Mouse (Mus musculus) monocyte, adult 5-6 weeks (primary cell): ENCODE results near the gene Snap47. TPM values are rescaled to one million over a fixed set of nuclear protein-coding genes. Genes with fewer than 3 reads are reported as not detected.
"Not testable (repeated sequence)": the region's sequence is repeated elsewhere in the genome, so short reads cannot be mapped to it uniquely, and the experiment has no call there.

Source experiments
- ATAC-seq: fragments of 153-309, 156-312 bp; replicated peaks from 2 replicates; pipeline ENCODE4 v1.8.0; 2017; ENCODE audit warnings: mild to moderate bottlenecking; ENCODE audit not compliant: low TSS enrichment, insufficient number of reproducible peaks, severe bottlenecking, poor library complexity, low FRiP score
- total RNA-seq: library from RNA; stranded (forward); fragments of 200-1000, 200-491, 200-594 nt; gene quantifications from 3 replicates; pipeline ENCODE4 v1.2.3, GENCODE M21; 2017

Gene Snap47
- total RNA-seq, 1 experiment from 2014 or later: 5.6 TPM

DNA sequence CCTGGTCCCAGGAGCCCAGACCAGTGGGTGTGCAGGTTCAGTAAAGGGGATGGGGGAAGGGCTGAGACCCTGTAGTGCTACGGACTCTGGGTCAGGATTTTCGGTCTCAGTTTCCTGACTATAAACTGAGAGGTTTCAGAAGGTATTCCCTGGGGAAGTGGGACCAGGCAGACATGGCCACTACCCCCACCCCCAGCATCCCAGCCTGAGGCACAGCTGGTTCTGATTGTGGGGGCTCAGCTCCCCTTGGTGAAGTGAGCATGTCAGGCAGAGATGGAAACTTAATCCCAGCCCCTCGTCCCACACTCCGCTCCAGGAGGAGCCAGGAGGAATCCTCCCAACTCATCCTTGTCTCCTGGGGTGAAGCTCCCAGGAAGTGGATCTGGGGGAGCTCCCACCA lies 63.5 kb downstream of the Snap47 start:
- no peak for ATAC-seq

DNA sequence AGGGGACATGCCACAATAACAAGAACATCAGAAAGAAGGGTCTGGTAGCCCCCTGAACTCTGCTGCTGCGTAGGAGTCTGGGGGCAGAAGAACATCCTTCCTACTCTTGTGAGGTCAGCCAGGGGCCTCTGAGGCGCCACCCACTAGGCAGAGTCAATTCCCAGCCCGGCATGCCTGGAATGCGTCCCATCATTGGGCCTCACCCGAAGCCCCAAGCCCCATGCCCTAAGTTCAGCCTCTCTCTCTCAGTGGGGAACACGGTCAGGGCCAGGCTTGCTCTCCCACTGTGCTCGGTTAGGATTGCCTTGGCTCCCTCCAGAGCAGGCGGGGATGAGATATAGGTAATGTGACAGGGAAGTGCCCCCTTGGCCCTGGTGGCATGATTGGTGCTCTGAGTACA lies 65.9 kb downstream of the Snap47 start:
- ATAC-seq: no peak

DNA sequence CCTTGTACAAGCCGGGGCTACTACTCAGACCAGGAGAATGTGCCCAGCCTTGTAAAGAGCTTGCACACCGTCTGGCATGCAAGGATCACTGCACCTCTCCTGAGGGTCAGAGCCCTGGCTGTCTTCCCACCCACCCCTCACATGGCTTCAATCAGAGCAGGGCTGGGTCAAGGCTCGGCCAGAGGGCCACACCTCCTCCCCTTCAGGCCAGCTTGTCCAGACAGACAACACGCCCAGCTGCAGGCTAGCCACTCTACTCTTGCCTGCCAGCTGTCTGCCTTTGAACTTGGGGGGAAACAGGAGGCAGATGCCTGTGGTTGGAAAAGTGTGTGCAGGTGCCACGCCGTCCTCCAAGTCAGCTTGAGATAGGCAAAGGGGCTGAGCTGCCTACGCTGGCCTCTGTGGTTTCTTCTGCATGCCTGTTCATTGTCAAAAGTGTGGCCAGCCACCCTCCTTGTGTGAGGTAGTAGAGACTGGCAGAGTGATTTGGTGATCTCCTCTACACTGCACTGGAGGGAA lies 66.5 kb downstream of the Snap47 start:
- no peak for ATAC-seq

DNA sequence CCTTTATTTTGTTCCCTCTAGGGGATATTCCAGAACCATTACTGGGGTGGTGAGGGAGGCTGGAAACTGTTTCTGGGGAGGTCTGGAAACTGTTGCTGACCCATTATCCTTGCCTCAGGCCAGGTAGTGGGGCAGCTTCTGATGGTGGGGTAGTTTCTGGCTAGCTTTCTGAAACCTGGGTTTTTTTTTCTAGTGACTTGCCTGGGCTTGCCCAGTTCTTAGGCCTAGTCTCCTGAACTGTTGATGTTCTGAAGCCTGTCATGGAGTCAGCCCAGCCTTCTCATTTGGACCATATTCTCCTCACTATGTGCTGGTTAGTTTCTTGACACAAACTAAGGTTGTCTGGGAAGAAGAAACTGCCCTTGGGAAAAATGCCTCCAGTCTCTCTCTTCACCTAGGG lies 71.4 kb downstream of the Snap47 start:
- ATAC-seq: no peak

DNA sequence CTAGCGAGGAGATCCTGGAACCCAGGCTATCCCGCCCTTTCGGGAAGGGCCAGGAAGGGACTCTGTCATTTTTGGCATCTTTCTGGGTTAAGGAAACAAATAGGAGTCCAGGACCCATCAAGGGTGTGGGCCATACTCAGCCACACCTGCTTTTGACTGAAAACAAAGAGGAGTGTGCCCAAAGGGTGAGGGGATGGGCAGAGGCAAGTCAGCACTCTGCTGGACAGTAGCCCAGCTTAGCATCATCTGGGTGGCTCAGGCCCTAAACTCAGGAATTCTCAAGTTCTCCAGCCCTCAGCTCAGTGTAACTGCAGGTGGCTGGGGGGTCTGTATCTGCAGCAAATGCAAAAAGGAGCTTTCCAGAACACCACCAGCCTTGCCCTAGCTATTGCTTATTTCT lies 73.0 kb downstream of the Snap47 start:
- ATAC-seq: no peak

DNA sequence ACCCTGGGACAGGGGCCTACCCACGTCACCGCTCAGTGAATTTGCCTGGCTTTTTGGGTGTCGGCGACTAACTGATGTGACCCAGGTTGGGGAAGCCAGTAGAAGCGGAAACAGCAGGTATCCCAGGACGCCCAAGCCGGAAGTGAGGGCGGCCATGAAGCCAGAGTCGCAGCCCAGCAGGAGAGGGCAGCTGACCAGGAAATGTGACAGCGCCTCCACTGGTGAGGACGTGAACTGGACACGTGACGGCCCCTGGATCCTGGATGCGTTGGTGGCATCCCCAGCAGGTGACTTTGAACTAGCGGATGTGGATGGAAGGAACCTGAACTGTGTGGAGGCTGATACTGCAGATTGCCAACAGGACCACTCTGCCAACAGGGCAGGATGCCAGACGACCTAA lies 75.5 kb downstream of the Snap47 start, which contains the start of gene Prss38:
Gene Prss38 (minus strand): TSS at position 183 of the 400 bp plus-strand sequence.
- ATAC-seq: no peak

DNA sequence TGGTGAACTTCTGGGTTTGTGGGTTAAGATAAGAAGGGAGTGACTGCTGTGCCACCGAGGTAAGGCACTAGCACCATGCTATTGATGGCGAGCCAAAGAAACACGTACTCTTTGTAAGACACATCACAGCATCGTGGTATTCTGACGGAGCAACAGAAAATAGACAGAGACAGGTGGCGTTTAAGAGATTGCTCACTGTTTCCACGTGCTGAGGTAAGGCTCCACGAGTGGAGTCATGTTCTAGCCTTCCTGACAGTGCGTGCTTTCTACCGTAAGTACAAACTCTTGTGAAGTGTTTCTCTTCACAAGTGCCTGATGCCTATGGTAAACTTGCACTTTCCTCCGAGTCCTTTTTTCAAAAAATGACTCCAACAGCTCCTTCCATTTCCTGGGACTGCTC lies 81.1 kb downstream of the Snap47 start:
- ATAC-seq: no peak

DNA sequence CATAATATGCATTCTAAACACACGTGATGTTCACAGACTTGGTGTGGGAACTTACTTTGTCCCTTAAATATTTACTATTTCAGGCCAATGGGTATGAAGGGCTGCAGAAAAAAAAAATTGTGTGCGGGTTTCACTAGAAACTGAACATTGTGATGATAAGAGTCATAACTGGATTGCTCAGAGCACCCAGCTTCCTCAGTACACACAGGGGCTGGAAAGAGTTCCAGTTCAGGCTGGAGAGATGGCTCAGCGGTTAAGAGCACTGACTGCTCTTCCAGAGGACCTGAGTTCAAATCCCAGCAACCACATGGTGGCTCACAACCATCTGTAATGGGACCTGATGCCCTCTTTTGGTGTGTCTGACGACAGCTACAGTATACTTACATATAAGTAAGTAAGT lies 83.0 kb downstream of the Snap47 start:
- not testable (repeated sequence) for ATAC-seq

DNA sequence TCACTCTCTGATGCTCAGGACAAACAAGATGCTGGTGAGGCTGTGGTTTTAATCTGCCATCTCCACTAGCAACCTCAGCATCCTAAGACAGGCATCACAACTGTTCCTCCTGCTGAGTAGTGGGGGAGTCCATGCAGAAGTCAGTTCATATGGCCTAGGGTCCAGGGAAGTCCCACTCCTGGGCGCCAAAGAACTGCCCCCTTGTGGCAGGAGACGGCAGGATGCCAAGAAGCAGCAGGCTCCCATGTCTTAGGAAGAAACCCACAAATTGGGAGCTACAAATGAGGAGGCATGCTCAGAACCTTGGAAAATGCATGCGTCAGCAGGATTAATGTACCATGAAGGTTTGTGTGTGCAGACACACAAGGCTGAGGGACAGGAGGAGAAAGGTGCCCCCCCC lies 84.4 kb downstream of the Snap47 start:
- ATAC-seq: no peak

DNA sequence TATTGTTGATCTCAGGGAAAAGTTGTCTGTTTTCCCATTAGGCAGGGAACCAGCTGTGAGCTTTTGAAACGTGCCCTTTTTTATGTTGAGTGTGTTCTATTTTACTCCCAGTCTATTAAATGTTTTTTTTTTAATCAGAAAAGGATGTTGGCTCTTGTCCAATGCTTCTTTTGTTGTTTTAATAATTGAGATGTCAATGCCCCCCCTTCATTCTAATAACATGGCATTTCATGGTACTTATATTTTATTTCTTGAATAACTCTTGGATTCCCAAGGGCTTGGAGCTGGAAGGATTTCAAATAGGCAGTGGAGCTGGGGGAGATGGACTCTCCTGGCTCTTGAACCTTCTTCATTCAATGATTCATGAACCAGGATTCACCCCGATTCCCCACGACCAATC lies 85.0 kb downstream of the Snap47 start:
- no peak for ATAC-seq

DNA sequence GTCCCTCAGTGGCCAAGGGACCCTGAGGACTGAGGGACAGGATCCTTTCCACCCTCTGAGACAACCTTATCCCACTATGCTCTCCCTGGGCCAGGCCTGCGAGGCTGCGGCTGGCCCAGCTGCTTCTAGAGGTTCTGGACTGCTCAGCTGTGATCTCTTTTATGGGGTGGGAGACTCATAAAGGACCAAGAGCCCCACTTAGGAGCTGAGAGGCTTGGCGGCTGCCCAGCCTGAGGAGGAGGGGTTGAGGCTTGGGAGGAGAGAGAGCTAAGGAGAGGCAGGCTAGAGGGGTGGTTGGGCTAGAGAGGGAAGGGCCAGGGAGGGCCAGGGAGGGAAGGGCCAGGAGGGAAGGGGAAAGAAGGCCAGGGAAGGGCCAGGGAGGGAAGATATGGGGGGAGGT lies 86.6 kb downstream of the Snap47 start:
- ATAC-seq: no peak

DNA sequence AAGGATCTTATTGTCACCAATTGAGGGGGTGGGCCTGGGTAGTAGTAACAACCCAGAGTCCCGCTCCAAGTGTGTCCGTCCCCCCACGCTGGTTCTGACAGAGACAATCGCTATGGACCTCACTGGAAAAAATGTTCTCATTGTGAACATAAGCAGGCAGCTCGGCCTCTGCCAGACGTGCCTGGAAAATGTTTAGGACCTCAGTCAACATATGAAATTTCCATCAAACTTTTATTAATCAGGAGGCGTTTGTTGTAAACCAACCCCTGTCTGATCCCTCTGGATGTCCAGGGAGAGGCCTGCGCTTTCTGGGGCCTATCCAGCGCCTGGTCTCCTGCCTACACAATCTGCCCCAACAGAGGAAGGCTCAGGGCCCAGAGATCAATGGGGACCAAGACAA lies 87.0 kb downstream of the Snap47 start:
- no peak for ATAC-seq

DNA sequence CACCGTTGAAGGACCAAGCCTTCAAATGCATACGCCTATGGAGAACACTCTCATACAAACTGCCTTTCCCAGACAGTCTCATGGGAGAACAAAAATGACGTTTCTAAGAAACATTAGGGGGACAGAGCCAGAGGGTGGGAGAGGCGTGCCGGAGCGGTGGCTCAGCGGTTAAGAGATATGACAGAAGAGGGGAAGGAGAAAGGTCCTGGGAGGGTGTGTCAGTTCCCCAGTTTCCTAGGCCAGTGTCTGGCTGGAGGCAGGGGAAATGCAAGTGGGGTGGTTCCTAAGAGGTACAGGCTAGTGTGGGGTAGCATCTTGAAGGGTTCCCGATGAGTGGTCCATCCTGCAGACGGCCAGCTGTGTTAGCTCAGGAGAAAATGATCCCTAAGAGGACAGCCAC lies 89.7 kb downstream of the Snap47 start:
- ATAC-seq: no peak

Other genes with a start within 250 kb of the Snap47 start
- 21.2 to 48.1 TPM (median 23.8 TPM) in 3 replicates for gene Mrpl55, start 248.7 kb downstream of the Snap47 start, total RNA-seq
- 8.9 to 16.8 TPM (median 16.4 TPM) in 3 replicates for gene 2310033P09Rik, start 242.9 kb downstream of the Snap47 start, total RNA-seq
- 337 to 405 TPM (median 396 TPM) in 3 replicates for gene Arf1, start 222.9 kb downstream of the Snap47 start, total RNA-seq
- gene Wnt3a, start 160.4 kb downstream of the Snap47 start, total RNA-seq: not detected in 3 replicates
- gene Wnt9a, start 144.3 kb downstream of the Snap47 start, total RNA-seq: 0.10 TPM in 1 of 3 replicates, not detected in the others
- gene Prss38, start 75.5 kb downstream of the Snap47 start, total RNA-seq: not detected in 3 replicates
- 4.3 to 8.3 TPM (median 5.5 TPM) in 3 replicates for gene Jmjd4, start 1.1 kb downstream of the Snap47 start, total RNA-seq
- 1.5 to 5.2 TPM (median 1.7 TPM) in 3 replicates for gene Zfp867, start 21.3 kb upstream of the Snap47 start, total RNA-seq
- 8.6 to 18.8 TPM (median 11.6 TPM) in 3 replicates for gene Zkscan17, start 75.6 kb upstream of the Snap47 start, total RNA-seq
- 35.2 to 49.8 TPM (median 49.4 TPM) in 3 replicates for gene Nlrp3, start 90.4 kb upstream of the Snap47 start, total RNA-seq
- gene Olfr222, start 125.0 kb upstream of the Snap47 start, total RNA-seq: not detected in 3 replicates
- not detected in 3 replicates for gene Olfr223, start 142.1 kb upstream of the Snap47 start, total RNA-seq
- gene Mprip, start 210.1 kb upstream of the Snap47 start, total RNA-seq: 38.2 to 66.7 TPM (median 55.7 TPM) in 3 replicates